Mouse (Mus musculus) lung, adult 2 months (tissue): ENCODE data around the gene Nat8f4.

ENCODE experiments used
- CTCF ChIP-seq: fragments of 200-500 bp; IDR thresholded peaks from 2 replicates; pipeline ENCODE4 v1.5.1; 2011; ENCODE audit warnings: mild to moderate bottlenecking, low read length, control low read depth; ENCODE audit not compliant: insufficient read depth
- POLR2A ChIP-seq: fragments of 200-500 bp; IDR thresholded peaks from 2 replicates; pipeline ENCODE4 v1.6.1; 2011; ENCODE audit warnings: low read depth, mild to moderate bottlenecking, control low read depth, low read length, borderline replicate concordance; ENCODE audit errors: extremely low read depth

DNA sequence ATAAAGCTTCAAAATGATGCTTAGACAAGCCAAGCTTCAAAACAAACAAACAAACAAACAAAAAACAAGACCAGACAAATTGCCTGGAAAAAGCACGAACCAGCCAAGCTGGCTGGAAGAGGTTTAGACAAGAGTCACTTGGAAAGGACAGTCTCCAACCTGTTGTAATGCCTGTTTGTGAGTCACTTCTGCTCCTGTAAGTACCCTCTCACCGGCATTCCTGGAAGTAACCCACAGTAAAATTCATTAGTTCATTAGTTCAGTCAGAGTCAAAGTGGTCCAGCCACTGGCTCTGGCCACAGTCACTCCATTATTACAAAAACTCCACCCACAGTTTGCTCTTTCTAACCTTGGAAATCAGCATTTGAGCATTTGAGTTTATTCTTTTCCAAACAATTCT is 40.8 kb downstream of the Nat8f4 start:
- TF ChIP-seq CTCF (no peak), POLR2A (no peak)
